Mouse (Mus musculus): ENCODE measurements around the gene Gm5134.

GRCm38 (mm10) chr10:76028396-76028795, 74.1 kb downstream of the Gm5134 start:
- no peak for TF ChIP-seq MAFK (IDR thresholded peaks at IDR 0.05; ENCODE audit: insufficient read depth, low read depth, low read length)
- TF ChIP-seq HCFC1 (IDR thresholded peaks at IDR 0.05; ENCODE audit: borderline replicate concordance, insufficient read depth, low read length), result no peak
- TF ChIP-seq CHD2 (IDR thresholded peaks at IDR 0.05; ENCODE audit: low read depth, low read length), result no peak
